Mouse (Mus musculus) small intestine, adult 2 months (tissue): ENCODE measurements around the gene Cabp7.

Experiments
- CTCF ChIP-seq: fragments of 200-500 bp; IDR thresholded peaks from 2 replicates; pipeline ENCODE4 v1.5.1; 2012; ENCODE audit warnings: low read depth, mild to moderate bottlenecking, control low read depth, inconsistent platforms, low read length, moderate library complexity, mixed read lengths; ENCODE audit not compliant: insufficient replicate concordance, insufficient read length; ENCODE audit errors: extremely low read depth
- POLR2A ChIP-seq: fragments of 200-500 bp; IDR thresholded peaks from 2 replicates; pipeline ENCODE4 v1.6.1; 2012; ENCODE audit warnings: low read depth, mild to moderate bottlenecking, control low read depth, inconsistent platforms, low read length, moderate library complexity

DNA sequence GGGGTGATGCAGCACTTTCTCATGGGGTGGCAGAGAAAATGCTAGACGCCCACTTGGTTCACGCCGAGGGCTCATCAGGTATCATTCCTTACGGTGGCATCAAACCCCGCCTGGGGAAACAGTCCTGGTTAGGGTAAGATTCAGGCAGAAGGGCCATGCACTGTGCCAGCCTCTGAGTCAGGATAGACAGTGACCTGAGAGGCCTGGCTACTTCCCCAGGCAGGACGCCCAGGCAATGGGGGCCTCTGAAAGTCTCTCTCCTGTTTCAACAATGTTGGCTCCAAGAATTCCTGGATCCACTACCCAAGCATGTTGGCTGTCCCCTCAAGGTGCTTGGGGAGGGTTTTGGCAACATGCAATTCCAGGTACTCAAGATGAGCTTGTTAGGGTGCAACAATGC lies 23.3 kb upstream of the Cabp7 start:
- TF ChIP-seq CTCF (no peak), POLR2A (no peak)
